In genomic region chr7:16314221-16314775, GRCm38 (mm10) we compare ENCODE assay signal across 8 mouse cellular contexts. TPM values are rescaled to one million over a fixed set of nuclear protein-coding genes. Genes with fewer than 3 reads are reported as not detected.
DNase-seq lines count a peak whose midpoint lies in the region; ATAC-seq and TF ChIP-seq lines count a peak whose summit lies in the region.

No protein-coding gene starts in this region.

- H3K27me3 ChIP-seq in liver, adult 2 months (ENCODE audit: control insufficient read depth, insufficient read depth, low read length): no peaks in the 10 kb centered on the region
- peaks cover 35% of the 10 kb centered on the region for H3K27me3 ChIP-seq in embryonic facial prominence, embryonic 13.5 days
- no peaks in the 10 kb centered on the region for H3K27me3 ChIP-seq in intestine, embryonic 14.5 days (replicated peaks; ENCODE audit: control insufficient read depth, insufficient read depth, low read length)
- no peaks in the 10 kb centered on the region for H3K27me3 ChIP-seq in neural tube, embryonic 13.5 days

- peaks cover 14% of the 10 kb centered on the region for H3K4me1 ChIP-seq in liver, adult 2 months (ENCODE audit: control insufficient read depth, insufficient read depth, low read length)
- peaks cover 47% of the 10 kb centered on the region for H3K4me1 ChIP-seq in embryonic facial prominence, embryonic 13.5 days
- H3K4me1 ChIP-seq in intestine, embryonic 14.5 days (replicated peaks; ENCODE audit: control insufficient read depth, insufficient read depth, low read length): peaks cover 29% of the 10 kb centered on the region
- H3K4me1 ChIP-seq in neural tube, embryonic 13.5 days (replicated peaks): peaks cover 54% of the 10 kb centered on the region

- H3K9me3 ChIP-seq in embryonic facial prominence, embryonic 13.5 days: no peaks in the 10 kb centered on the region
- no peaks in the 10 kb centered on the region for H3K9me3 ChIP-seq in intestine, embryonic 14.5 days (ENCODE audit: control insufficient read depth, low read length)
- no peaks in the 10 kb centered on the region for H3K9me3 ChIP-seq in neural tube, embryonic 13.5 days

- 8% methylated on average over 13 of the region's 13 CpGs for WGBS in liver, adult 2 months
- 8% methylated on average over 13 of the region's 13 CpGs for WGBS in embryonic facial prominence, embryonic 13.5 days
- WGBS in intestine, embryonic 14.5 days: 11% methylated on average over 13 of the region's 13 CpGs
- 10% methylated on average over 13 of the region's 13 CpGs for WGBS in neural tube, embryonic 13.5 days

- H3K4me3 ChIP-seq in liver, adult 2 months (ENCODE audit: insufficient read depth, low read depth, low read length): peak overlapping the region; percentile 84
- peak overlapping the region; percentile 68 for H3K4me3 ChIP-seq in embryonic facial prominence, embryonic 13.5 days
- H3K4me3 ChIP-seq in intestine, embryonic 14.5 days (ENCODE audit: low read depth, low read length): peak overlapping the region; percentile 62
- H3K4me3 ChIP-seq in neural tube, embryonic 13.5 days: peak overlapping the region; percentile 69

- ATAC-seq in embryonic facial prominence, embryonic 13.5 days (ENCODE audit: insufficient number of reproducible peaks, insufficient read depth, low FRiP score, low TSS enrichment, low read depth): no peak; the same call in 1 of the 2 replicates
- ATAC-seq in intestine, embryonic 14.5 days (replicated peaks; ENCODE audit: low FRiP score, low TSS enrichment, low read depth): no peak; the same call in 1 of the 2 replicates
- peak; percentile 9 for ATAC-seq in neural tube, embryonic 13.5 days (ENCODE audit: low read depth)

- peak; percentile 81 for DNase-seq in liver, adult 2 months (ENCODE audit: extremely low read depth, low read depth, low spot score)
- no peak for DNase-seq in liver
- DNase-seq in intestine, embryonic 14.5 days (ENCODE audit: low spot score): no peak
- DNase-seq in gastrocnemius, postnatal 10 days: no peak
- no peak for DNase-seq in ovary, adult 18-20 months (ENCODE audit: low spot score)
- no peak for DNase-seq in adrenal gland, adult (ENCODE audit: inconsistent age in 2 of 2, low spot score in 1 of 2)

- peaks cover 3% of the 10 kb centered on the region; the same call in 1 of the 2 replicates for H3K36me3 ChIP-seq in liver, adult 2 months (ENCODE audit: control insufficient read depth, insufficient read depth, low read length)
- no peaks in the 10 kb centered on the region for H3K36me3 ChIP-seq in embryonic facial prominence, embryonic 13.5 days
- no peaks in the 10 kb centered on the region for H3K36me3 ChIP-seq in intestine, embryonic 14.5 days (ENCODE audit: control insufficient read depth, insufficient read depth, low read length)
- H3K36me3 ChIP-seq in neural tube, embryonic 13.5 days: peaks cover 14% of the 10 kb centered on the region

- H3K9ac ChIP-seq in liver, adult 2 months (ENCODE audit: low read depth, low read length): peak overlapping the region; percentile 99
- H3K9ac ChIP-seq in embryonic facial prominence, embryonic 13.5 days: peak overlapping the region; percentile 87
- peak overlapping the region; percentile 75 for H3K9ac ChIP-seq in intestine, embryonic 14.5 days (ENCODE audit: low read length)
- peak overlapping the region; percentile 93 for H3K9ac ChIP-seq in neural tube, embryonic 13.5 days

- H3K79me2 ChIP-seq in liver, adult 2 months (ENCODE audit: control insufficient read depth, insufficient read depth, low read length): peaks cover 5% of the 10 kb centered on the region; the same call in 1 of the 2 replicates

- no peak for TF ChIP-seq POLR2A in liver, adult 2 months (IDR thresholded peaks at IDR 0.05; ENCODE audit: extremely low read depth, insufficient read depth, low read length)

- TF ChIP-seq CTCF in liver, adult 2 months (IDR thresholded peaks at IDR 0.05; ENCODE audit: low read depth, low read length): no peak

- H3K4me2 ChIP-seq in embryonic facial prominence, embryonic 13.5 days: peak overlapping the region; percentile 99
- H3K4me2 ChIP-seq in intestine, embryonic 14.5 days (ENCODE audit: low read length): peak overlapping the region; percentile 95
- peak overlapping the region; percentile 96 for H3K4me2 ChIP-seq in neural tube, embryonic 13.5 days

- H3K27ac ChIP-seq in liver, adult 2 months (replicated peaks; ENCODE audit: insufficient read depth, low read depth, low read length): peak overlapping the region; percentile 95
- peak overlapping the region; percentile 91 for H3K27ac ChIP-seq in embryonic facial prominence, embryonic 13.5 days
- H3K27ac ChIP-seq in intestine, embryonic 14.5 days (ENCODE audit: low read depth): peak overlapping the region; percentile 93
- peak overlapping the region; percentile 97 for H3K27ac ChIP-seq in neural tube, embryonic 13.5 days (replicated peaks)

RNA-seq across cellular contexts. Expression of gene Bbc3, which starts 6.1 kb away (rescaled TPM):
- total RNA-seq in liver, adult 2 months (2014; rRNA removed): 6.0 and 7.2 TPM in 2 replicates
- 15.2 and 27.9 TPM in 2 replicates for polyA plus RNA-seq in liver, adult 2 months (2012; rRNA removed)
- polyA plus RNA-seq in embryonic facial prominence, embryonic 13.5 days (2015; fragmentation: Nextera tagmentation; extraction: Ambion mirVana): 4.8 and 5.2 TPM in 2 replicates
- polyA plus RNA-seq in intestine, embryonic 14.5 days (2014; fragmentation: Nextera tagmentation; extraction: Ambion mirVana): 4.1 and 4.9 TPM in 2 replicates
- 22.4 and 22.8 TPM in 2 replicates for polyA plus RNA-seq in neural tube, embryonic 13.5 days (2015; fragmentation: Nextera tagmentation; extraction: Ambion mirVana)
- total RNA-seq in gastrocnemius, postnatal 10 days (2021): 1 to 10 TPM; 4.6 to 6.1 TPM

RNA-seq across cellular contexts. Expression of gene Ccdc9, which starts 27.7 kb away (rescaled TPM):
- 14.4 and 20.7 TPM in 2 replicates for total RNA-seq in liver, adult 2 months (2014; rRNA removed)
- polyA plus RNA-seq in liver, adult 2 months (2012; rRNA removed): 10.7 and 16.2 TPM in 2 replicates
- polyA plus RNA-seq in embryonic facial prominence, embryonic 13.5 days (2015; fragmentation: Nextera tagmentation; extraction: Ambion mirVana): 31.0 and 32.9 TPM in 2 replicates
- 14.4 and 19.0 TPM in 2 replicates for polyA plus RNA-seq in intestine, embryonic 14.5 days (2014; fragmentation: Nextera tagmentation; extraction: Ambion mirVana)
- polyA plus RNA-seq in neural tube, embryonic 13.5 days (2015; fragmentation: Nextera tagmentation; extraction: Ambion mirVana): 31.2 and 35.4 TPM in 2 replicates
- total RNA-seq in gastrocnemius, postnatal 10 days (2021): 10 to 100 TPM; 34.0 to 47.6 TPM

RNA-seq across cellular contexts. Expression of gene Inafm1, which starts 40.9 kb away (rescaled TPM):
- 1.9 and 2.8 TPM in 2 replicates for total RNA-seq in liver, adult 2 months (2014; rRNA removed)
- polyA plus RNA-seq in liver, adult 2 months (2012; rRNA removed): 8.0 and 8.8 TPM in 2 replicates
- 23.9 and 24.3 TPM in 2 replicates for polyA plus RNA-seq in embryonic facial prominence, embryonic 13.5 days (2015; fragmentation: Nextera tagmentation; extraction: Ambion mirVana)
- polyA plus RNA-seq in intestine, embryonic 14.5 days (2014; fragmentation: Nextera tagmentation; extraction: Ambion mirVana): 16.0 and 18.1 TPM in 2 replicates
- 30.0 and 39.3 TPM in 2 replicates for polyA plus RNA-seq in neural tube, embryonic 13.5 days (2015; fragmentation: Nextera tagmentation; extraction: Ambion mirVana)
- 10 to 100 TPM; 11.0 to 11.7 TPM for total RNA-seq in gastrocnemius, postnatal 10 days (2021)

RNA-seq across cellular contexts. Expression of gene C5ar1, which starts 55.0 kb away (rescaled TPM):
- 0.46 and 0.47 TPM in 2 replicates for total RNA-seq in liver, adult 2 months (2014; rRNA removed)
- polyA plus RNA-seq in liver, adult 2 months (2012; rRNA removed): 0.88 and 1.3 TPM in 2 replicates
- 1.4 and 1.5 TPM in 2 replicates for polyA plus RNA-seq in embryonic facial prominence, embryonic 13.5 days (2015; fragmentation: Nextera tagmentation; extraction: Ambion mirVana)
- 1.8 and 2.3 TPM in 2 replicates for polyA plus RNA-seq in intestine, embryonic 14.5 days (2014; fragmentation: Nextera tagmentation; extraction: Ambion mirVana)
- polyA plus RNA-seq in neural tube, embryonic 13.5 days (2015; fragmentation: Nextera tagmentation; extraction: Ambion mirVana): 2.3 and 2.8 TPM in 2 replicates
- 1 to 10 TPM; 3.2 to 3.3 TPM for total RNA-seq in gastrocnemius, postnatal 10 days (2021)
